Mouse (Mus musculus) CH12.LX (cell line): ENCODE measurements around the gene Fam240a. TPM values are rescaled to one million over a fixed set of nuclear protein-coding genes. Genes with fewer than 3 reads are reported as not detected.

Experiments used
- DNase-seq: peaks from one replicate; pipeline ENCODE4 v3.0.0-alpha.2; 2013; ENCODE audit errors: extremely low read depth
- H3K27ac ChIP-seq: 2 replicates; pipeline ENCODE4 v1.5.1; 2012; ENCODE audit warnings: low read depth, mild to moderate bottlenecking, control low read depth, moderate library complexity; ENCODE audit not compliant: insufficient read depth
- H3K27me3 ChIP-seq: replicated peaks from 2 replicates; pipeline ENCODE3; 2012; ENCODE audit warnings: inconsistent platforms
- H3K36me3 ChIP-seq, 2 experiments: replicated peaks in 1 of 2; 2 replicates each; pipeline versions ENCODE3 to v1.6.1; 2012; ENCODE audit warnings: inconsistent platforms in 1 of 2, low read length in 1 of 2, mild to moderate bottlenecking in 1 of 2, mixed read lengths in 1 of 2, moderate library complexity in 1 of 2; ENCODE audit not compliant: control insufficient read depth in 1 of 2, insufficient read depth in 1 of 2
- H3K4me1 ChIP-seq, 2 experiments: 2 replicates each; pipeline ENCODE4 v1.6.1; 2012; ENCODE audit warnings: inconsistent platforms in 1 of 2, moderate library complexity in 1 of 2; ENCODE audit not compliant: insufficient read depth in 2 of 2, control insufficient read depth in 1 of 2
- H3K4me2 ChIP-seq: 2 replicates; pipeline ENCODE4 v1.6.1; 2012; ENCODE audit warnings: low read depth, mild to moderate bottlenecking, control low read depth; ENCODE audit not compliant: poor library complexity, insufficient read depth, severe bottlenecking
- H3K4me3 ChIP-seq, 3 experiments: fragments of 150-350 bp in 1 of 3; sonication (generic) in 1 of 3; replicated peaks in 1 of 3; 2 replicates each; pipeline versions ENCODE3 to v1.5.1; 2011 to 2012; ENCODE audit warnings: low read depth in 2 of 3, low read length in 2 of 3, mild to moderate bottlenecking in 2 of 3, moderate library complexity in 2 of 3, control low read depth in 1 of 3, improper control_type of control experiment in 1 of 3, inconsistent platforms in 1 of 3, mixed read lengths in 1 of 3; ENCODE audit not compliant: poor library complexity in 1 of 3
- H3K79me2 ChIP-seq: replicated peaks from 2 replicates; pipeline ENCODE4 v1.6.1; 2012; ENCODE audit warnings: mild to moderate bottlenecking, moderate library complexity; ENCODE audit not compliant: control insufficient read depth, poor library complexity, insufficient read depth, severe bottlenecking; ENCODE audit errors: extremely low read depth
- H3K9ac ChIP-seq: 2 replicates; pipeline ENCODE4 v1.6.1; 2012; ENCODE audit warnings: low read depth, mild to moderate bottlenecking, control low read depth, moderate library complexity; ENCODE audit not compliant: insufficient read depth
- H3K9me3 ChIP-seq: replicated peaks from 2 replicates; pipeline ENCODE3; 2012; ENCODE audit warnings: low read length, inconsistent platforms, mixed read lengths
- CTCF ChIP-seq, 2 experiments: IDR thresholded peaks in 1 of 2; conservative IDR thresholded peaks in 1 of 2; 2 replicates each; pipeline ENCODE4 v1.5.1; 2011 to 2012; ENCODE audit warnings: low read depth in 2 of 2, low read length in 2 of 2, improper control_type of control experiment in 1 of 2, inconsistent platforms in 1 of 2, mild to moderate bottlenecking in 1 of 2, moderate library complexity in 1 of 2
- E2F4 ChIP-seq: IDR thresholded peaks from 2 replicates; pipeline ENCODE4 v1.6.1; 2011; ENCODE audit warnings: low read depth, low read length, improper control_type of control experiment; ENCODE audit not compliant: insufficient replicate concordance
- ELF1 ChIP-seq: IDR thresholded peaks from 2 replicates; pipeline ENCODE4 v1.6.1; 2014; ENCODE audit warnings: low read depth, mild to moderate bottlenecking, inconsistent platforms, low read length, improper control_type of control experiment
- EP300 ChIP-seq: IDR thresholded peaks from 2 replicates; pipeline ENCODE4 v1.6.1; 2011; ENCODE audit warnings: low read length, improper control_type of control experiment
- ETS1 ChIP-seq: conservative IDR thresholded peaks from 2 replicates; pipeline ENCODE4 v1.6.1; 2012; ENCODE audit warnings: low read depth, mild to moderate bottlenecking, inconsistent platforms, low read length, improper control_type of control experiment, moderate library complexity
- JUN ChIP-seq: IDR thresholded peaks from 2 replicates; pipeline ENCODE4 v1.6.1; 2011; ENCODE audit warnings: low read depth, mild to moderate bottlenecking, low read length, improper control_type of control experiment, moderate library complexity; ENCODE audit not compliant: insufficient read depth
- MAZ ChIP-seq: IDR thresholded peaks from 2 replicates; pipeline ENCODE4 v1.6.1; 2012; ENCODE audit warnings: low read depth, mild to moderate bottlenecking, inconsistent platforms, low read length, improper control_type of control experiment, moderate library complexity
- MXI1 ChIP-seq: IDR thresholded peaks from 2 replicates; pipeline ENCODE4 v1.6.1; 2011; ENCODE audit warnings: mild to moderate bottlenecking, low read depth, low read length, improper control_type of control experiment
- NELFE ChIP-seq: IDR thresholded peaks from 2 replicates; pipeline ENCODE4 v1.6.1; 2011; ENCODE audit warnings: low read depth, low read length, improper control_type of control experiment
- POLR2AphosphoS2 ChIP-seq: IDR thresholded peaks from 2 replicates; pipeline ENCODE4 v1.6.1; 2011; ENCODE audit warnings: low read depth, low read length, improper control_type of control experiment
- RCOR1 ChIP-seq: conservative IDR thresholded peaks from 2 replicates; pipeline ENCODE4 v1.6.1; 2012; ENCODE audit warnings: low read depth, mild to moderate bottlenecking, inconsistent platforms, low read length, improper control_type of control experiment
- SIN3A ChIP-seq: IDR thresholded peaks from 2 replicates; pipeline ENCODE4 v1.6.1; 2012; ENCODE audit warnings: low read length, improper control_type of control experiment, inconsistent platforms
- TCF12 ChIP-seq: IDR thresholded peaks from 2 replicates; pipeline ENCODE4 v1.6.1; 2014; ENCODE audit warnings: low read depth, mild to moderate bottlenecking, inconsistent platforms, low read length, improper control_type of control experiment
- ZC3H11A ChIP-seq: IDR thresholded peaks from 2 replicates; pipeline ENCODE4 v1.6.1; 2012; ENCODE audit warnings: low read depth, mild to moderate bottlenecking, inconsistent platforms, low read length, improper control_type of control experiment
- ZKSCAN1 ChIP-seq: IDR thresholded peaks from 2 replicates; pipeline ENCODE4 v1.6.1; 2012; ENCODE audit warnings: low read depth, inconsistent platforms, low read length, improper control_type of control experiment, borderline replicate concordance
- ZNF384 ChIP-seq: IDR thresholded peaks from 2 replicates; pipeline ENCODE4 v1.6.1; 2012; ENCODE audit warnings: low read depth, low read length, improper control_type of control experiment, inconsistent platforms
- dilution Hi-C: fragments of 300-500 bp; cut with MboI; formaldehyde crosslinking; loops from 2 replicates; pipeline ENCODE4 v1.14.3; 2020; ENCODE audit warnings: low sequenced_read_pairs; ENCODE audit not compliant: extremely low pct_unique_long_range_greater_than_20kb, extremely low pct_ligation_motif_present
- in situ Hi-C: fragments of 300-500 bp; cut with MboI; formaldehyde crosslinking; loops from 3 replicates; pipeline ENCODE4 v1.14.3; 2019; ENCODE audit warnings: low sequenced_read_pairs, low pct_ligation_motif_present, low pct_unique_long_range_greater_than_20kb, mixed read lengths
- polyA plus RNA-seq: library from polyadenylated mRNA; unstranded; fragments of >175 nt; gene quantifications from 2 replicates; pipeline ENCODE4 v1.2.1, GENCODE M21; 2012; ENCODE audit warnings: low read depth; ENCODE audit not compliant: insufficient read length
- total RNA-seq, 2 experiments: library from RNA; depleted of rRNA; stranded (reverse); fragments of 300-350 nt in 1 of 2; fragments of >200 nt in 1 of 2; gene quantifications; 2 replicates each; pipeline ENCODE4 v1.2.3; 2012 to 2014

The Fam240a gene
- total and polyA plus RNA-seq, 3 experiments, result not detected

GRCm38 (mm10) chr9:110895507-110895906 is 21.2 kb downstream of the Fam240a start:
- no peaks in the 10 kb centered on the region for H3K27me3 ChIP-seq
- dilution Hi-C loops (no loop called here), in situ Hi-C loops (no loop called here)
- H3K4me1 ChIP-seq, result peaks cover 4 to 39% of the 10 kb centered on the region in 2 experiments; a peak in 3 of 4 replicates
- H3K27ac ChIP-seq, result no peak overlapping the region
- peak; percentile 9 to 25; a peak in 2 of 4 replicates for TF ChIP-seq CTCF (conservative IDR thresholded peaks at IDR 0.05 in 1 of 2, IDR thresholded peaks at IDR 0.05 in 1 of 2; ENCODE audit: low read depth in 2 of 2, low read length in 2 of 2)
- TF ChIP-seq ZNF384, result no peak
- H3K9me3 ChIP-seq, result no peaks in the 10 kb centered on the region
- no peak overlapping the region for H3K4me2 ChIP-seq
- no peak overlapping the region for H3K4me3 ChIP-seq
- H3K79me2 ChIP-seq, result no peaks in the 10 kb centered on the region
- H3K9ac ChIP-seq, result no peak overlapping the region
- H3K36me3 ChIP-seq, result peaks cover 0 to 83% of the 10 kb centered on the region in 2 experiments
- no peak for DNase-seq

DNA sequence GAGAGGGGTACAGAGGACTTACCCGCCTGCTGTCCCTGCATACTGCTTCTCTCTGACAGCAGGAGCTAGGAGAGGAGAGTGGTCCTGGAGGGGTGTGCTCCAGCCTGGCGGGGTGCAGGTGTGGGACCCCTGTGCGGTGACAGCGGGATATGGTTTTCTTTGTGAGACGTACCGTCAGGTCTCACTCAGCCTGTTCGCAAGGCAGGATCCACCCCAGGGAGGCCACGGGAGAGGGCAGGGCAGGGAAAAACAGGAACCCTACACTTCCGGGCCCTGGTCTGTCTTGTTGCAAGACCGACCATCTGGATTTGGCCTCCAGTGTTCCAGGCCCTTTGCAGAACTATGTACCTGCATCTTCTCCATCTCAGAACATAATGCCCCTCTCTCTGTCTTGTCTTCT is 23.2 kb downstream of the Fam240a start:
- DNase-seq, result no peak
- Histone ChIP-seq H3K27ac (no peak overlapping the region), H3K9ac (no peak overlapping the region), H3K79me2 (no peaks in the 10 kb centered on the region), H3K36me3 (peaks cover 0 to 73% of the 10 kb centered on the region in 2 experiments), H3K9me3 (no peaks in the 10 kb centered on the region), H3K4me1 (peaks cover 4 to 52% of the 10 kb centered on the region in 2 experiments; a peak in 3 of 4 replicates), H3K4me2 (no peak overlapping the region), H3K27me3 (no peaks in the 10 kb centered on the region), H3K4me3 (no peak overlapping the region)
- in situ Hi-C loops, result no loop called here
- TF ChIP-seq NELFE (no peak), ZKSCAN1 (no peak), EP300 (no peak), TCF12 (no peak), MXI1 (no peak), ZC3H11A (no peak), ETS1 (no peak), POLR2AphosphoS2 (no peak), CTCF (conservative IDR thresholded peaks at IDR 0.05 in 1 of 2, IDR thresholded peaks at IDR 0.05 in 1 of 2; ENCODE audit: low read depth in 2 of 2, low read length in 2 of 2) (no peak), ZNF384 (no peak), JUN (no peak), SIN3A (no peak), MAZ (no peak), E2F4 (no peak), ELF1 (no peak), RCOR1 (no peak)
- dilution Hi-C loops, result no loop called here
